Mouse (Mus musculus): ENCODE results near the gene Gbp8. TPM values are rescaled to one million over a fixed set of nuclear protein-coding genes. Genes with fewer than 3 reads are reported as not detected.
"Not testable (repeated sequence)": the region's sequence is repeated elsewhere in the genome, so short reads cannot be mapped to it uniquely, and the experiment has no call there.

Gene Gbp8
- under 1 TPM; 0.11 to 0.19 TPM for total RNA-seq (2021)

- peak; percentile 31 to 37 for DNase-seq
- intact Hi-C loops (cut with DNase I) = loop anchor here (10.0 kb wide), 1 partner anchor 1025 kb away; the partner anchor contains the start of gene Sparcl1
Observed at GRCm38 (mm10) chr5:105139409-105140088, at the start of gene Gbp8, which contains the start of the genes Gbp9 and Gbp4. TSS of gene Gbp8 (minus strand) at chr5:105139540. TSS of gene Gbp9 (minus strand) at chr5:105139539. TSS of gene Gbp4 (minus strand) at chr5:105139586.

- intact Hi-C loops (cut with DNase I) = no loop called here
- no peak for DNase-seq
Observed at GRCm38 (mm10) chr5:105181446-105181845, 42.1 kb upstream of the Gbp8 start.

DNA sequence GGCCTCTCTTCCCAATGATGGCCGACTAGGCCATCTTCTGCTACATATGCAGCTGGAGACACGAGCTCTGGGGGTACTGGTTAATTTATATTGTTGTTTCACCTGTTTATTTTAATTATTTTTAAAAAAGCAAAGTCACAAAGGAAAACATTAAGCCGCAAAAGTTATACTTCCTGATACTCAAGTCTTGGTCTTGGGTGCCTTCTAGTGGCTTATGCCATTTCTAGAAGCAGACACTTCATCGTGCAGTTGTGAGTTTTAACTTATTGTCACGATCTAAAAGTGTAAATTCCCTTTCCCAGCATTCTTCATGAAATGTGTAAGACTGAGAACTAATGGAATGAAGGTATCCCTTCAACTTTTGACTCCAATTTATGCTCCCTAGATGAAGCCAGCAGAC lies 17.2 kb upstream of the Gbp8 start:
- intact Hi-C loops (cut with DNase I) = loop anchor here (5.0 kb wide), 1 partner anchor 169 kb away; no protein-coding TSS in a partner anchor

GRCm38 (mm10) chr5:105154049-105154448 lies 14.7 kb upstream of the Gbp8 start:
- no peak for DNase-seq
- intact Hi-C loops (cut with DNase I) = no loop called here

More for the DNA sequence above, 17.2 kb upstream of the Gbp8 start:
- DNase-seq = no peak

- intact Hi-C loops (cut with DNase I) = loop anchor here (5.0 to 10.0 kb wide), 2 partner anchors 144 to 1033 kb away; partner anchors contain the start of genes Gbp6, Gm43302 and Sparcl1
- not testable (repeated sequence) for DNase-seq
Observed at GRCm38 (mm10) chr5:105148062-105148461, 8.7 kb upstream of the Gbp8 start.

GRCm38 (mm10) chr5:105146447-105146846 lies 7.1 kb upstream of the Gbp8 start:
- intact Hi-C loops (cut with DNase I) = loop anchor here (5.0 to 10.0 kb wide), 2 partner anchors 146 to 1032 kb away; partner anchors contain the start of genes Gbp6, Gm43302 and Sparcl1
- DNase-seq = peak in 1 of 2 experiments; percentile 24

DNA sequence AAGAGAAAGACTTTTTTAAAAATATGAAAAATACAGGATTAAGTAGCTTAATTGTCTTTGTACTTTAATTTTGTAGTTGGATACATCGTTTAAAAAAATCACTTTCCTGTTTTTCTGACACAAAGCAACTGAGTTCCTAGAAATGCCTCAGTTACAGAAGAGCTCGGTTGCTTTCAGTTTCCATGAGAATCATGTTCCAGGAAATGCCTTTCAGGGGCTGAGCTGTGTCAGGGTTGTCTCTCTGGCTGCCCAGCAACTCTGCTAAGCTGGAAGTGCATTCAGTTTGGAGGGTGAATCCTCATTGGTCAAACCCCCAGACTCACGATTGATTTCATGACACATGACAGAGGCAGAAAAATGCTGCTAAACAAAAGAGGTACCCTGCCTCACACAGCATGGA lies 6.4 kb upstream of the Gbp8 start:
- DNase-seq = not testable (repeated sequence)
- intact Hi-C loops (cut with DNase I) = loop anchor here (2.0 to 10.0 kb wide), 3 partner anchors 31 to 1031 kb away; partner anchors contain the start of genes Gbp6, Gm43302 and Sparcl1

GRCm38 (mm10) chr5:105140089-105140810 lies 910 bp upstream of the Gbp8 start:
- intact Hi-C loops (cut with DNase I) = loop anchor here (10.0 kb wide), 1 partner anchor 1025 kb away; the partner anchor contains the start of gene Sparcl1
- DNase-seq = not testable (repeated sequence)

- intact Hi-C loops (cut with DNase I) = no loop called here
- peak in 1 of 2 experiments; percentile 13 for DNase-seq
Observed at GRCm38 (mm10) chr5:105138906-105139305, 434 bp downstream of the Gbp8 start.

DNA sequence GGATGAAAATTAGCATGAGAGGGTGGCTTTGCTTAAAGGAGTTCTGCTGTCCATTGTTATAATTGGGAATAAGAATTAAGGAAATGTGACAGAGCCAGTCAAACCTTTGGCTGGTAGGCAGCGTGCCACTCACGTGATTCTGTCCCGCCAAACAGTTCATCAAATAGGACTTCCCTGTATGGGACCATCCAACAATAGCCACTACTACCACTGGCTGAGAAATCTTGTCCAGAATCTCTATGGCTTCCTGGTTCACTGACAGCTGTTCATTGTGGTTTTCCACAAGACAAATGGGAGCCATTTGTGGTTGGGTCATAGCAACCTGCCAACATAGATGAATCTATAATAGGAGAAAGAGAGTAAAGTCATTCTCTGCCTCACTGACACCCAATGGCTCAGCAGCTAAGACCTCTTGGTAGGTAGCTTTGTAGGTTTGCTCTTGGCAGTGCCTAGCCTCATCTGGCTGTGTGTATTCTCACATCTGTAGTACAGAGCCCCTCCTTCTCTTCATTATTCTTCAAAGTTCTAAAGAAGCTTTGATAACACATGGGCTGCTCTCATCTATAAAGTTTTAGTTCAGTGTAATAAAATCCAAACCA lies 2.5 kb downstream of the Gbp8 start:
- intact Hi-C loops (cut with DNase I); DNase-seq: not testable (repeated sequence)

DNA sequence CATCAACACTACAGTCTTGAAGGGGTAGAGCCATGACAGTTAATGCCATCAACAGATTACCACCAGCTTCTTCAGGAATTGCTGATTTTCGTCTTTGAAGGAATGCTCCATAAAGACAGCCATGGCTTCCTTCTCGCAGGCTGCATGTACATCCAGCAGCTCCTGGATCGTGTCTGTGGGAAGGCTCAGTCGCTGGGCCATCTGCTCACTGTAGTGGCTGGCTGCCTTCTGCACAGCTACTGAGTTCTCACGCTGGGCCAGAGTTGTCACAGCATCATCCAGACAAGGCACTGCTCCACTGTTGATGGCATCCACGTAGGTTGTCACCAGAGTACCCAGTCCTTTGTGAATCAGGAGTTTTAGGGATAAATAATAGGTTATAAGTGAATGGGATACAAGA lies 17.6 kb downstream of the Gbp8 start:
- intact Hi-C loops (cut with DNase I); DNase-seq: not testable (repeated sequence)

DNA sequence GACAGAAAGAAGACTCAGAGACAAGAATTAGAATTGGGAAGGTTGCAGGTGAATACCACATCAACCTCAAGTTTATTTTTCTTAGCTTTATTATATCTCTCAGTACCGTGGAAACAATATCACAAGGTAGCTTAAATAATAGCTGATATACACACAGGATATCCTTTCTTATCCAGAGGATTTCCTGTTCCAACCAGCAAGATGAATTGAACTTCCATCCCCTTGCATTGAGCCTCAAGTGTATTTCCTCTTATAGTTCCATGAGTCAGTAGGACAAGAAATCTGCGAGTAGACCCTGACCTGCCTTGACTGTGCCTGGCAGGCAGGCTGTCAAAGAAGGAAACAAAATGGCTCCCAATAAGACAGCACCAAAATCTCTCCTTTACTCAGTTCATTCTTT lies 23.6 kb downstream of the Gbp8 start:
- no peak for DNase-seq
- intact Hi-C loops (cut with DNase I) = loop anchor here (2.0 kb wide), 1 partner anchor 29 kb away; no protein-coding TSS in a partner anchor

- intact Hi-C loops (cut with DNase I) = loop anchor here (2.0 kb wide), 1 partner anchor 30 kb away; no protein-coding TSS in a partner anchor
- DNase-seq = no peak
Observed at GRCm38 (mm10) chr5:105114696-105115095, 24.6 kb downstream of the Gbp8 start.

DNA sequence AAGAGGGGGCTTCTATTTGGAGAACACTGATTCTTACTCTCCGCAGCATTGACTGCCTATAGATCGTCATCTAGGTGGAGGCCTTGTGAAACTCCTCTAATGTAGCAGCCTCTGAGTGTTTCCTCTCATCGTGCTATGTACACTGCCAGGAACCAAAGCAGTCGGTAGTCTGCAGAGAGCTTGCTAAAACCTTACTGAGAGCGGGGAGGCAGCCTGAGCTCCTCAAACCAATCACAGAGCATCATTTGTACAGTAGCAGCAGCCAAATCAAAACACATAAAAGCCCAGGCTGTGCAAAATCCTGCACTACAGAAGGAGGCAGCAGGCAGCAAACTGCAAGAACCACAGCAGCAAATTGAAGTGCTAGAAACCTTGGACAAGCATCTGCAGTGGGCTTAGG lies 25.7 kb downstream of the Gbp8 start:
- DNase-seq = no peak
- intact Hi-C loops (cut with DNase I) = loop anchor here (2.0 kb wide), 1 partner anchor 31 kb away; no protein-coding TSS in a partner anchor

DNA sequence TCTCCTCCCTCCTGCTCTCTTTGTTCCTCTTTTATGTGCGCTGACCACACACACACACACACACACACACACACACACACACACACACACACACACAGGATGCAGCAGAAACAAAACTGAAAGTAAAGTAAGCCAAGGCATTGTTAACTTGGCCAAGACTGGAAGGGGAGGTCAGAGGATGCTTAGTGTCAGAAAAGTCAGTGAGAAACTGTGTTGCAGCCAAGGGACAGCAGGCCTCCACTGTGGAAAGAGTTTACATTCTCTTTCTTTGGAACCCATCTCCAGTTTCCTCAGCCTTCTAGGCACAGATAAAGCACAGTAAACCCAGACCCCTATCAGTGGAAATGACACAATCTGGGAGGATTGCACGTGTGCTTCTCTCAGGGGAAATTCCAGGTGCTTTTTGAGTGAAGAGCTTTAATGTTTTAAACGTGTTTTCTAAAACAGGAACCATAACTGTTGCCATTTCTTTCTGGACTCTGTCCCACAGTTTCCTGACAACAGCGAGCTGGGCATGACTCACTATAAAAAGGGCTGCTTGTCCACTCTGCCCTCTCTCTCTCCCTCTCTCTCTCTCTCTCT lies 29.0 kb downstream of the Gbp8 start:
- peak; percentile 68 to 71 for DNase-seq
- intact Hi-C loops (cut with DNase I) = not testable (repeated sequence)

- intact Hi-C loops (cut with DNase I) = not testable (repeated sequence)
- DNase-seq = peak; percentile 25 to 30
Observed at GRCm38 (mm10) chr5:105109775-105110174, 29.6 kb downstream of the Gbp8 start.

DNA sequence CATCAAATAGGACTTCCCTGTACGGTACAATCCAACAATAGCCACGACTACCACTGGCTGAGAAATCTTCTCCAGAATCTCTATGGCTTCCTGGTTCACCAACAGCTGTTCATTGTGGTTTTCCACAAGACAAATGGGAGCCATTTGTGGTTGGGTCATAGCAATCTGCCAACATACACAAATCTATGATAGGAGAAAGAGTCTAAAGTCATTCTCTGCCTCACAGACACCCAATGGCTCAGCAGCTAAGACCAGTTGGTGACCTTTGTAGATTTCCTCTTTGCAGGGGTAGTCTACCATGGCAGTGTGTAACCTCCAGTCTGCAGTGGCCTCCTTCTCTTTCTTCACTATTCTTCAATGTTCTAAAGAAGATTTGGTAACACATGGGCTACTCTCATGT lies 33.7 kb downstream of the Gbp8 start:
- intact Hi-C loops (cut with DNase I) = not testable (repeated sequence)

DNA sequence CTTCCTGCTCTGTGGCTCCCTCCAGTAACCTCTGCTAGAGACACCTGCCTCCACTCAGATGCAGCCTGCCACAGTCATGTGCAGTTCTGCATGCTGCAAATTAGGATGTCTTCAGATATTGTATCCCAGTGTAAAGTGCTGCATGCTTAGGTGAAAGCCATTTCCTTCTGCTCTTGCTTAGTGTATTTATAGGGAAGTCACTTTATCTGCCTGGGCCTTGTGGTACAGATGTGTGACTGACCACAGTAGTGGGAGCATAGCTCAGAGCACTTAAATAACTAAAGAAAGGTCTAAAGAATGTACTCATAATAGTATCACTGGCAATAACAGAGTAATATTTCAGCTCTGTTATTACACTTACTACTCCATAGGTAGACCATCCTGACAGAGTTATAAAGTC lies 57.4 kb downstream of the Gbp8 start:
- no peak for DNase-seq
- intact Hi-C loops (cut with DNase I) = no loop called here

More for the DNA sequence above, 33.7 kb downstream of the Gbp8 start:
- DNase-seq = not testable (repeated sequence)

DNA sequence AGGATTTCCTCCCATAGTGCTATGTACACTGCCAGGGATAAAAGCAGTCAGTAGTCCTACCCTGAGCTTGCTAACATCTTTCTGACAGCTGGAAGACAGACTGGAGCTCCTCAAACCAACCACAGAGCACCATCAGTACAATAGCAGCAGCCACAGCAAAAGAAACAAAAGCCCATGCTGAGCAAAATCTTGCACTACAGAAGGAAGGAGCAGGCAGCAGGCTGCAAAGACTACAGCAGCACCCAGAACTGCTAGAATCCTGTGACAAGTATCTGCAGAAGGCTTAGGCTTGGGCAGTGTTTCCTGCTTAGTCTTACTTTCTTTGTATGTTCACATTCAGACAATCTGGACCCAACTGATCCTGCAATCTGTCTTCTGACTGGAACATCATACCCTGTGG lies 71.0 kb downstream of the Gbp8 start:
- DNase-seq; intact Hi-C loops (cut with DNase I): not testable (repeated sequence)

DNA sequence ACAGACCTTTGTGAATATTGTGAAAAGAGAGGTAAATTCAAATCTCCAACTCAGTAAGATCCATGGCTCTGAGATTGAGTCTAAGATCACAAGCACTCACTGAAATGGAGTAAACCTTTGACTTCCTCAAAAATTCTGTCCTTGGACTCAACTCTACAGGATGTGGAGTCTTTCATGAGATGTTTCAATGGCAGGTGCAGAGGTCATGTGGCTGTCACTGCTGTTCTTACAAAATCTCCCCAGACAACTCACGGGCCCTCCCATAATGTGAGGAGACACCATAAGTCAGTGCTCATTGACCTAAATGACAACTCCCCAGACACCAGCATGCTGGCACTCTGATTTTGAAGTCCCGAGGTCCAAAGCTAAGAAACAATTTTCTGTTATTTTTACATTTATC lies 74.9 kb downstream of the Gbp8 start:
- DNase-seq; intact Hi-C loops (cut with DNase I): not testable (repeated sequence)

All from heart, postnatal 36 days (tissue).